Mouse (Mus musculus): ENCODE measurements around the gene Cfap43. TPM values are rescaled to one million over a fixed set of nuclear protein-coding genes. Genes with fewer than 3 reads are reported as not detected.
A peak's percentile ranks its signal among the peaks of the same experiment; 100 is the strongest.

Gene Cfap43
- polyA plus RNA-seq, 1 experiment from 2014 or later: 0.75 TPM

DNA sequence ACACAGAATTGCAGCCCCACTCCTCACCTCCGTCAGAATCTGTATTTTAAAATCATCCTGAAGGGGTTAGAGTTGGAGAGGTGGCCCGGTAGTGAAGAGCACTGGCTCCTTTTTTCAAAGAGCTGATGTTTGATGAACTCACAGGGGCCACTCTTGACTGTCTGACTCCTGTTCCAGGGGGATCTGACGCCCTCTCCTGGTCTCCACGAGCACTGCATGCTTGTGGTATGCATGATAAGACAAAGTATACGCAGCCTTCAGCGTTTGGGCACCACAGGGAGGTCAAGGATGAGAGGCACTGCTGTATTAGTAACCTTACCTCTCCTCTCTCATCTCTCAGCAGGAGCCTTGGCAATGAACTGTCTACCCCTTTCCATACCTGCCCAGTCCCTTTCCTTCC lies 19.1 kb downstream of the Cfap43 start:
- Histone ChIP-seq H3K27me3 (replicated peaks; ENCODE audit: control insufficient read depth, insufficient read depth, low read length) (no peaks in the 10 kb centered on the region), H3K27ac (replicated peaks; ENCODE audit: low read depth, low read length) (no peak overlapping the region), H3K9me3 (ENCODE audit: control insufficient read depth, low read length) (no peaks in the 10 kb centered on the region), H3K36me3 (ENCODE audit: control insufficient read depth, insufficient read depth, low read length) (peaks cover 19% of the 10 kb centered on the region; the same call in 1 of the 2 replicates), H3K4me1 (ENCODE audit: control insufficient read depth, insufficient read depth, low read length) (peaks cover 14% of the 10 kb centered on the region; the same call in 1 of the 2 replicates), H3K4me3 (ENCODE audit: low read depth, low read length) (no peak overlapping the region), H3K9ac (ENCODE audit: low read depth, low read length) (no peak overlapping the region), H3K4me2 (ENCODE audit: low read depth, low read length) (no peak overlapping the region)
- ATAC-seq (ENCODE audit: low read depth) (no peak), DNase-seq (ENCODE audit: low spot score) (no peak)
- WGBS: 66% methylated on average over 6 of the region's 6 CpGs

DNA sequence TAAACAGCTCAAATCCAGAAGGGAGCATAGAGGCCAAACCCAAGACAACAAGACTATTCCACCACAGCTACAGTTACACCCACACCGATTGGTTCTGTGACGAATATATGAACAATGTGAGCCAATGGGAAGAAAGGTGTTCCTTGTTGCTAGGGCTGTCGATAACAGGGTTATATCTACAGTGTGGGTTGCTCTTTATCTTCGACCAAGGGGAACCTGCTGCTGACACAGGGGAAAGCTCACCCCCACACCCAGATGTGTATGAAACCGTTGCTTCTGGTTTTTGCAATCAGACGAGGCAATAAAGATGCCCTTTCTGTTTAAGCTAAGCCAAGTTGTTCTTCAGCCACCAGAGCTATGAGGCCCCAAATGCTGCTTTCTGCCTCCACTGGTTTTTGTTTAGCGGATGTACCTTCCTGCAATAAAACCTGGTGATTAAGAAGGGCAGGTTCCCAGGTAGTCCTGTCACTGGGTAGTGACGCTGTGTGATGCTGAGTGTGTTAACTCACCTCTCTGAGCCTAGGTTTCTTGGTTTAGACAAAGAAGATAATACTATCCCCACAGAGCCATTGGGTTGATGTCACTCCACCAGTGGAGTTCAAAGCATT lies 20.5 kb downstream of the Cfap43 start:
- Histone ChIP-seq H3K27me3 (replicated peaks; ENCODE audit: control insufficient read depth, insufficient read depth, low read length) (no peaks in the 10 kb centered on the region), H3K27ac (replicated peaks; ENCODE audit: low read depth, low read length) (no peak overlapping the region), H3K4me1 (ENCODE audit: control insufficient read depth, insufficient read depth, low read length) (peaks cover 12% of the 10 kb centered on the region; the same call in 1 of the 2 replicates), H3K4me3 (ENCODE audit: low read depth, low read length) (no peak overlapping the region), H3K4me2 (ENCODE audit: low read depth, low read length) (no peak overlapping the region), H3K9me3 (ENCODE audit: control insufficient read depth, low read length) (no peaks in the 10 kb centered on the region), H3K9ac (ENCODE audit: low read depth, low read length) (no peak overlapping the region), H3K36me3 (ENCODE audit: control insufficient read depth, insufficient read depth, low read length) (peaks cover 25% of the 10 kb centered on the region; the same call in 1 of the 2 replicates)
- DNase-seq (ENCODE audit: low spot score) (no peak), ATAC-seq (ENCODE audit: low read depth) (no peak)
- 83% methylated on average over 8 of the region's 8 CpGs for WGBS

DNA sequence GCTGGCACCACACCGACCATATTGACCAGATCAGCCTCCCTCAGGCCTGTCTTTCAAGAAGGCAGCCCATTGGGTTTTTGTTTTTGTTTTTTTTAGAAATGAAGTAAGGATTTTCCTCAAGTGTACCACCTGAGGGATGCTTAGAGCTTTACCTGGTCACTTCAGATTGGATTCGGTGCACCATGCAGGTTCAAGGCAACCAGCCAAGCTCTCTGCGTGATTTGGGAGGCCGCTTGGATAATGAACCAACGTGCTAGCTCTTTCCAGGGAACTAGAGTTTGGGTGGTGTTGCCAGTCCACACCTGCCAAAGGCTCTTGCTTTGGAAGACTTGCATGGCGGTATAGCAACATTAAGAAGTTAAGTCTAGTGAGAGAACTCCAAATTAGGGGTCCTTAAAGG lies 26.0 kb downstream of the Cfap43 start:
- Histone ChIP-seq H3K4me3 (ENCODE audit: low read depth, low read length) (no peak overlapping the region), H3K4me2 (ENCODE audit: low read depth, low read length) (no peak overlapping the region), H3K9ac (ENCODE audit: low read depth, low read length) (no peak overlapping the region), H3K27me3 (replicated peaks; ENCODE audit: control insufficient read depth, insufficient read depth, low read length) (no peaks in the 10 kb centered on the region), H3K36me3 (ENCODE audit: control insufficient read depth, insufficient read depth, low read length) (peaks cover 25% of the 10 kb centered on the region; the same call in 1 of the 2 replicates), H3K9me3 (ENCODE audit: control insufficient read depth, low read length) (no peaks in the 10 kb centered on the region), H3K27ac (replicated peaks; ENCODE audit: low read depth, low read length) (no peak overlapping the region), H3K4me1 (ENCODE audit: control insufficient read depth, insufficient read depth, low read length) (peaks cover 18% of the 10 kb centered on the region; the same call in 1 of the 2 replicates)
- ATAC-seq (ENCODE audit: low read depth): no peak
- no peak for DNase-seq (ENCODE audit: low spot score)
- WGBS: 97% methylated on average over 6 of the region's 6 CpGs

DNA sequence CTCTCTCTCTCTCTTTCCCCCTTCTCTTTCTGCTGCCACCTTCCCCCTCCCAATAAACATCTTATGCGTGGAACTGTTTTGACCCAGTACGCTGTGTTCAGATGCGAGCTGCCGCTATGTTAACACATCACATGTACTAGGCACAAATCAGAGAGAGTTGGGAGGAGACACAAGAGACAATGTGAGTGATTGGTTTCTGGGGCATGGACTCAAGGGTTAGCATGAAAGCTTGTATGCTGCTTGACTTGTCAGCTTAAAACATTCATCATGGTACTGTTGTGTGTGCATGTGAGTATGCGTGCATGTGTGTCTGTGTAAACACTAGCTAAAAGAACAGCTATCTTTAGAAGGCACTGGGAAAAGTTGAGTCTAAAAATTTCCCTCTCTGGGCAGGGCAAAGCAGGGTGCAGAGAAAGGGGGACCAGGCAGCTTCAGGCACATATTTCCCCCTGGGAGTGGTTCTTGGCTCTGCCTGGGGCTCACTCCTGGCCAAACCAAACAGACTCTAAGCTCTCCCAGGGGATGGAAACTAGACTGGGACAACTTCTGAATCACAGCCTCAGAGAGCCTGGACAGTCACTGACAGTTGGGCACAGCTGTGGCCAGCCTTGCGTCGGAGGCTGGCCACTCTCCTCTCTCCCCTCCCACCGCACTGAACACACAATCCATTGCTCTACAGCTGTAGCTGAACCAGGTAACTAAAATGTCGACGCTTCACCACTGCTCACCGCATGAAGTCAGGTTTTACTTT lies 27.4 kb downstream of the Cfap43 start:
- DNase-seq (ENCODE audit: low spot score): peak; percentile 47
- H3K27ac ChIP-seq (replicated peaks; ENCODE audit: low read depth, low read length): peak overlapping the region; percentile 33; the same call in 1 of the 2 replicates
- no peaks in the 10 kb centered on the region for H3K9me3 ChIP-seq (ENCODE audit: control insufficient read depth, low read length)
- H3K4me1 ChIP-seq (ENCODE audit: control insufficient read depth, insufficient read depth, low read length): peaks cover 18% of the 10 kb centered on the region; the same call in 1 of the 2 replicates
- no peak overlapping the region for H3K4me3 ChIP-seq (ENCODE audit: low read depth, low read length)
- ATAC-seq (ENCODE audit: low read depth): peak; percentile 67
- peaks cover 20% of the 10 kb centered on the region; the same call in 1 of the 2 replicates for H3K36me3 ChIP-seq (ENCODE audit: control insufficient read depth, insufficient read depth, low read length)
- H3K9ac ChIP-seq (ENCODE audit: low read depth, low read length): no peak overlapping the region
- no peaks in the 10 kb centered on the region for H3K27me3 ChIP-seq (replicated peaks; ENCODE audit: control insufficient read depth, insufficient read depth, low read length)
- no peak overlapping the region for H3K4me2 ChIP-seq (ENCODE audit: low read depth, low read length)
- 70% methylated on average over 11 of the region's 11 CpGs for WGBS

- H3K9me3 ChIP-seq (ENCODE audit: control insufficient read depth, low read length): no peaks in the 10 kb centered on the region
- no peak for DNase-seq (ENCODE audit: low spot score)
- no peak overlapping the region for H3K4me3 ChIP-seq (ENCODE audit: low read depth, low read length)
- peaks cover 10% of the 10 kb centered on the region; the same call in 1 of the 2 replicates for H3K36me3 ChIP-seq (ENCODE audit: control insufficient read depth, insufficient read depth, low read length)
- H3K27ac ChIP-seq (replicated peaks; ENCODE audit: low read depth, low read length): no peak overlapping the region
- 65% methylated on average over 10 of the region's 10 CpGs for WGBS
- no peaks in the 10 kb centered on the region for H3K27me3 ChIP-seq (replicated peaks; ENCODE audit: control insufficient read depth, insufficient read depth, low read length)
- peaks cover 18% of the 10 kb centered on the region; the same call in 1 of the 2 replicates for H3K4me1 ChIP-seq (ENCODE audit: control insufficient read depth, insufficient read depth, low read length)
- H3K9ac ChIP-seq (ENCODE audit: low read depth, low read length): no peak overlapping the region
- no peak for ATAC-seq (ENCODE audit: low read depth)
- no peak overlapping the region for H3K4me2 ChIP-seq (ENCODE audit: low read depth, low read length)
These were observed 28.5 kb downstream of the Cfap43 start for GRCm38 (mm10) chr19:47890489-47891130.

- H3K4me2 ChIP-seq (ENCODE audit: low read depth, low read length): no peak overlapping the region
- no peak overlapping the region for H3K4me3 ChIP-seq (ENCODE audit: low read depth, low read length)
- H3K4me1 ChIP-seq (ENCODE audit: control insufficient read depth, insufficient read depth, low read length): peaks cover 18% of the 10 kb centered on the region; the same call in 1 of the 2 replicates
- no peaks in the 10 kb centered on the region for H3K36me3 ChIP-seq (ENCODE audit: control insufficient read depth, insufficient read depth, low read length)
- ATAC-seq (ENCODE audit: low read depth): no peak
- DNase-seq (ENCODE audit: low spot score): no peak
- no peak overlapping the region for H3K27ac ChIP-seq (replicated peaks; ENCODE audit: low read depth, low read length)
- 91% methylated on average over 8 of the region's 8 CpGs for WGBS
- H3K9ac ChIP-seq (ENCODE audit: low read depth, low read length): no peak overlapping the region
- H3K27me3 ChIP-seq (replicated peaks; ENCODE audit: control insufficient read depth, insufficient read depth, low read length): no peaks in the 10 kb centered on the region
- H3K9me3 ChIP-seq (ENCODE audit: control insufficient read depth, low read length): no peaks in the 10 kb centered on the region
These were observed 31.1 kb downstream of the Cfap43 start for GRCm38 (mm10) chr19:47888037-47888436.

- ATAC-seq (ENCODE audit: low read depth): no peak
- H3K4me2 ChIP-seq (ENCODE audit: low read depth, low read length): no peak overlapping the region
- WGBS: 81% methylated on average over 10 of the region's 10 CpGs
- no peaks in the 10 kb centered on the region for H3K9me3 ChIP-seq (ENCODE audit: control insufficient read depth, low read length)
- no peak overlapping the region for H3K27ac ChIP-seq (replicated peaks; ENCODE audit: low read depth, low read length)
- H3K9ac ChIP-seq (ENCODE audit: low read depth, low read length): no peak overlapping the region
- H3K4me1 ChIP-seq (ENCODE audit: control insufficient read depth, insufficient read depth, low read length): peaks cover 18% of the 10 kb centered on the region; the same call in 1 of the 2 replicates
- H3K27me3 ChIP-seq (replicated peaks; ENCODE audit: control insufficient read depth, insufficient read depth, low read length): no peaks in the 10 kb centered on the region
- H3K4me3 ChIP-seq (ENCODE audit: low read depth, low read length): no peak overlapping the region
- DNase-seq (ENCODE audit: low spot score): no peak
- H3K36me3 ChIP-seq (ENCODE audit: control insufficient read depth, insufficient read depth, low read length): no peaks in the 10 kb centered on the region
These were observed 31.7 kb downstream of the Cfap43 start for GRCm38 (mm10) chr19:47887417-47887816.

DNA sequence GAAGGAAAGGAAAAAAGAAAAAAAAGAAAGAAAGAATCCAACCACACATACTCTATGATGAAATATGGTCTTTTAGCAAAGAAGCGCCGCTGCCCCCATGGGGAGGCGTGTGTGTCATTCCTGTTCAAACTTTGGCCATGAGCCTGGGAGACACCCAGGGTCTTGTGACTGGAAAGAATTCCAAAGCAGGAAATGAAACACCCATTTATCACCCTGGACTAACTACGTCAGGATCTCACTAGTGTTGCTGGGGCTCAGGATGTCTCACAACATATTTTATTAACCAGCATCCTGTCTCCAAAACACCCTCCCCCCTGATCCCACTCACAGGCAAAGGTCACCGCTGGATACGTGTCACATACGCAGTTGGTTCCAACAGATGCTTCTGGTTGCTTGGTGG lies 32.5 kb downstream of the Cfap43 start:
- Histone ChIP-seq H3K36me3 (ENCODE audit: control insufficient read depth, insufficient read depth, low read length) (no peaks in the 10 kb centered on the region), H3K4me3 (ENCODE audit: low read depth, low read length) (no peak overlapping the region), H3K9ac (ENCODE audit: low read depth, low read length) (no peak overlapping the region), H3K9me3 (ENCODE audit: control insufficient read depth, low read length) (no peaks in the 10 kb centered on the region), H3K4me2 (ENCODE audit: low read depth, low read length) (no peak overlapping the region), H3K27me3 (replicated peaks; ENCODE audit: control insufficient read depth, insufficient read depth, low read length) (no peaks in the 10 kb centered on the region), H3K4me1 (ENCODE audit: control insufficient read depth, insufficient read depth, low read length) (peaks cover 13% of the 10 kb centered on the region; the same call in 1 of the 2 replicates), H3K27ac (replicated peaks; ENCODE audit: low read depth, low read length) (no peak overlapping the region)
- ATAC-seq (ENCODE audit: low read depth) (no peak), DNase-seq (ENCODE audit: low spot score) (peak; percentile 32)
- WGBS: 73% methylated on average over 7 of the region's 7 CpGs
